Mouse (Mus musculus) heart, adult 2 months (tissue): ENCODE results near the gene Adgrl1. TPM values are rescaled to one million over a fixed set of nuclear protein-coding genes. Genes with fewer than 3 reads are reported as not detected.

Source experiments
- DNase-seq, 2 experiments: peaks; one replicate each; pipeline ENCODE4 v3.0.0; 2021
- H3K27ac ChIP-seq: fragments of 200-600 bp; 2 replicates; pipeline ENCODE4 v1.8.1; 2022
- H3K27me3 ChIP-seq: fragments of 200-500 bp; 2 replicates; pipeline ENCODE4 v1.6.1; 2012; ENCODE audit warnings: mild to moderate bottlenecking, low read length, inconsistent platforms, mixed read lengths; ENCODE audit not compliant: control insufficient read depth, insufficient read depth
- H3K36me3 ChIP-seq: fragments of 200-500 bp; 2 replicates; pipeline ENCODE4 v1.6.1; 2012; ENCODE audit warnings: low read length, inconsistent platforms; ENCODE audit not compliant: control insufficient read depth, insufficient read depth
- H3K4me1 ChIP-seq: fragments of 200-500 bp; 2 replicates; pipeline ENCODE4 v1.6.1; 2011; ENCODE audit warnings: low read length; ENCODE audit not compliant: control insufficient read depth, insufficient read depth
- H3K4me3 ChIP-seq: fragments of 200-600 bp; 2 replicates; pipeline ENCODE4 v1.8.1; 2022
- H3K79me2 ChIP-seq: fragments of 200-500 bp; replicated peaks from 2 replicates; pipeline ENCODE4 v1.6.1; 2012; ENCODE audit warnings: mild to moderate bottlenecking, inconsistent platforms, low read length, moderate library complexity, mixed read lengths; ENCODE audit not compliant: control insufficient read depth, insufficient read depth
- H3K9ac ChIP-seq: fragments of 200-500 bp; 2 replicates; pipeline ENCODE4 v1.6.1; 2012; ENCODE audit warnings: low read depth, mild to moderate bottlenecking, control low read depth, inconsistent platforms, low read length, mixed read lengths
- CTCF ChIP-seq: fragments of 200-600 bp; IDR thresholded peaks from 2 replicates; pipeline ENCODE4 v1.8.1; 2022; ENCODE audit warnings: antibody characterized with exemption, mild to moderate bottlenecking, moderate library complexity
- EP300 ChIP-seq: fragments of 200-500 bp; IDR thresholded peaks from 2 replicates; pipeline ENCODE4 v1.6.1; 2011; ENCODE audit warnings: low read depth, low read length, control low read depth; ENCODE audit not compliant: insufficient read depth
- POLR2A ChIP-seq: fragments of 200-500 bp; IDR thresholded peaks from 2 replicates; pipeline ENCODE4 v1.6.1; 2011; ENCODE audit warnings: mild to moderate bottlenecking, low read depth, low read length, control low read depth; ENCODE audit not compliant: insufficient read depth
- WGBS: fragments of 180-500 bp; shearing (Covaris S2); methylation state at CpG from one replicate; pipeline ENCODE4 v1.1.7; 2018; 5-methylcytosine and 5-hydroxymethylcytosine counted together
- intact Hi-C: fragments of 180-260 bp; cut with DNase I; formaldehyde crosslinking; loops from one replicate; pipeline ENCODE4 v1.15.1; 2025
- polyA plus RNA-seq: library from polyadenylated mRNA; depleted of rRNA; stranded (reverse); fragments of >200 nt; gene quantifications from 2 replicates; pipeline ENCODE4 v1.2.3, GENCODE M21; 2012
- total RNA-seq, 2 experiments: library from RNA; stranded (reverse); gene quantifications; 2 replicates each; pipeline ENCODE4 v1.2.3; 2021

Adgrl1 gene
- total and polyA plus RNA-seq, 3 experiments, result 11.3 to 33.8 (median 12.9) TPM

GRCm38 (mm10) chr8:83874881-83875655 lies 24.8 kb upstream of the Adgrl1 start:
- DNase-seq, result peak; percentile 70
- Histone ChIP-seq H3K4me3 (peak overlapping the region; percentile 60), H3K36me3 (no peaks in the 10 kb centered on the region), H3K27ac (peak overlapping the region; percentile 48), H3K79me2 (no peaks in the 10 kb centered on the region), H3K9ac (peak overlapping the region; percentile 66), H3K27me3 (peaks cover 3% of the 10 kb centered on the region; the same call in 1 of the 2 replicates), H3K4me1 (peaks cover 5% of the 10 kb centered on the region; the same call in 1 of the 2 replicates)
- intact Hi-C loops, result loop anchor here (2.0 kb wide), 1 partner anchor 24 kb away; no protein-coding TSS in a partner anchor
- TF ChIP-seq CTCF, result no peak
- TF ChIP-seq POLR2A, result no peak
- TF ChIP-seq EP300, result no peak
- WGBS, result under 1% methylated on average over 56 of the region's 66 CpGs

DNA sequence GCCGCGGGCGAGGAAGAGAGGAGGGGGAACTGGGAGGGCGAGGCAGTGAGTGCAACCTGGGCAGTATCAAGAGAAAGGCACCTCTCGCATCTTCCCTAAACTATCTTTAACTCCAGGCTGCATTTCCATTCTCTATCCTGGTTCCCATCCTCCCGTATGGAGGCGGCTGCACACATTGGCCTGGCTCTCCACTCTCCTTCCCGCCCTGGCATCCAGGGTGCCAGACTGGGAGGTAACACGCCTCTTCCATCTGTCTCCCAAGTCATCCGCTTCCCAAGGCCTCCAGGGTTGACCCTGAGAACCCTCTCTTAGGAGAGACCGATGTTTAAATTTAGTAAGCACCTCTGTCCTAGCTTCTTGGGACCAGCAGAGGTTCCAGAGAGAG lies 24.3 kb upstream of the Adgrl1 start:
- TF ChIP-seq CTCF (no peak), POLR2A (no peak), EP300 (no peak)
- Histone ChIP-seq H3K27me3 (peaks cover 3% of the 10 kb centered on the region; the same call in 1 of the 2 replicates), H3K36me3 (no peaks in the 10 kb centered on the region), H3K79me2 (no peaks in the 10 kb centered on the region), H3K9ac (peak overlapping the region; percentile 66), H3K4me3 (peak overlapping the region; percentile 60), H3K4me1 (peaks cover 5% of the 10 kb centered on the region; the same call in 1 of the 2 replicates), H3K27ac (no peak overlapping the region)
- WGBS, result 3% methylated on average over 11 of the region's 11 CpGs
- intact Hi-C loops, result loop anchor here (2.0 kb wide), 1 partner anchor 23 kb away; no protein-coding TSS in a partner anchor
- peak; percentile 20 to 45 for DNase-seq

GRCm38 (mm10) chr8:83876080-83876837 lies 23.6 kb upstream of the Adgrl1 start:
- intact Hi-C loops, result no loop called here
- Histone ChIP-seq H3K4me1 (peaks cover 5% of the 10 kb centered on the region; the same call in 1 of the 2 replicates), H3K4me3 (peak overlapping the region; percentile 60; the same call in 1 of the 2 replicates), H3K27me3 (peaks cover 3% of the 10 kb centered on the region; the same call in 1 of the 2 replicates), H3K36me3 (no peaks in the 10 kb centered on the region), H3K27ac (no peak overlapping the region), H3K79me2 (no peaks in the 10 kb centered on the region), H3K9ac (no peak overlapping the region)
- TF ChIP-seq EP300 (no peak), CTCF (no peak), POLR2A (no peak)
- DNase-seq, result peak in 1 of 2 experiments; percentile 34
- 8% methylated on average over 41 of the region's 41 CpGs for WGBS

- peaks cover 3% of the 10 kb centered on the region; the same call in 1 of the 2 replicates for H3K27me3 ChIP-seq
- intact Hi-C loops, result no loop called here
- H3K9ac ChIP-seq, result no peak overlapping the region
- H3K4me3 ChIP-seq, result no peak overlapping the region
- DNase-seq, result peak in 1 of 2 experiments; percentile 21
- no peak overlapping the region for H3K27ac ChIP-seq
- WGBS, result 30% methylated on average over 10 of the region's 10 CpGs
- no peaks in the 10 kb centered on the region for H3K79me2 ChIP-seq
- peak; percentile 43 for TF ChIP-seq CTCF
- TF ChIP-seq EP300, result no peak
- H3K36me3 ChIP-seq, result no peaks in the 10 kb centered on the region
- H3K4me1 ChIP-seq, result peaks cover 5% of the 10 kb centered on the region; the same call in 1 of the 2 replicates
These were observed 23.1 kb upstream of the Adgrl1 start for GRCm38 (mm10) chr8:83876838-83877223.

DNA sequence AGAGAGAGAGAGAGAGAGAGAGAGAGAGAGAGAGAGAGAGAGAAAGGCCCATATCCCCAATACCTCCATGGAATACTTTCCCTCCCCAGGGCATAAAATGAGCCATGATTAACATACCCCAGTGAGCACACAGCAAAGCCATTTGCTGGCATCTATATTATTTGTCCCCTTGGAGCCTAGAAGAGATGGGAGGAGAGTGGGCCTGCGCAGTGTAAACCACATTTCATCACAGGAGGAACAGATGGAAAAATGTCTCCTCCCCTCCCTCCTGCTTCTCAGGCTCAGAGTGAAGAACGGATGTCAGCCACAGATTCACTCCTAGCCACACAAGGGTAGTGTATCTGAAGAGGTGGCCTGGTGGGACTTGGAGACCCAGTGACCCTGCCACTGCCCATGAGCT lies 11.5 kb upstream of the Adgrl1 start:
- H3K79me2 ChIP-seq, result no peaks in the 10 kb centered on the region
- H3K27me3 ChIP-seq, result no peaks in the 10 kb centered on the region
- DNase-seq, result no peak
- no peak overlapping the region for H3K4me3 ChIP-seq
- intact Hi-C loops, result no loop called here
- TF ChIP-seq CTCF, result no peak
- no peak for TF ChIP-seq POLR2A
- TF ChIP-seq EP300, result no peak
- no peaks in the 10 kb centered on the region for H3K36me3 ChIP-seq
- 54% methylated on average over 2 of the region's 2 CpGs for WGBS
- no peak overlapping the region for H3K27ac ChIP-seq
- no peaks in the 10 kb centered on the region for H3K4me1 ChIP-seq
- no peak overlapping the region for H3K9ac ChIP-seq

DNA sequence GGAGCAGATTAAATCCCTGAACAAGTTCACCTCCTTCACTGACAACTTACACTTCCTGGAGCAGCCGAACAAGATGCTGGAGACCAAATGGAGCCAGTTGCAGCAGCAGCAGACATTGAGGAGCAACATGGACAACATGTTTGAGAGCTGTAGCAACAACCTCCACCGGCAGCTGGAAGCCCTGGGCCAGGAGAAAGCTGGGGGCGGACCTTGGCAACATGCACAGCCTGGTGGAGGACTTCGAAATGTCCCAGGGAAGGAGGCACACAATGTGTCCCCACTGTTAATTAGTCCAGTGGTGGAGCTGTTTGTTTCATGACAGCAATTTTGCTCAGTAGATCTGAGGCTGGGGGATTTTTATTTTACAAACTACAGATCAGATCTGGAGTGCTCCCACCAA lies 7.8 kb upstream of the Adgrl1 start:
- Histone ChIP-seq H3K27me3 (no peaks in the 10 kb centered on the region), H3K79me2 (no peaks in the 10 kb centered on the region), H3K4me1 (no peaks in the 10 kb centered on the region), H3K4me3 (no peak overlapping the region), H3K36me3 (no peaks in the 10 kb centered on the region), H3K27ac (no peak overlapping the region), H3K9ac (no peak overlapping the region)
- no peak for DNase-seq
- WGBS, result 24% methylated on average over 4 of the region's 4 CpGs
- intact Hi-C loops, result no loop called here
- TF ChIP-seq EP300, result no peak
